Mouse (Mus musculus) MEL (cell line): Measurements from ENCODE around the gene Kpna3. TPM values are rescaled to one million over a fixed set of nuclear protein-coding genes. Genes with fewer than 3 reads are reported as not detected.
A peak's percentile ranks its signal among the peaks of the same experiment; 100 is the strongest.

Experiments used
- DNase-seq: peaks from one replicate; pipeline ENCODE4 v3.0.0; 2011; ENCODE audit warnings: low read depth, low spot score
- H3K27ac ChIP-seq: 2 replicates; pipeline ENCODE4 v1.5.1; 2012; ENCODE audit warnings: low read depth, mild to moderate bottlenecking, control low read depth, low read length, moderate library complexity; ENCODE audit not compliant: control insufficient read depth
- H3K27me3 ChIP-seq, 2 experiments: fragments of 150-350 bp in 1 of 2; sonication (generic) in 1 of 2; 2 replicates each; pipeline ENCODE4 v1.6.1; 2012; ENCODE audit warnings: low read length in 2 of 2, mild to moderate bottlenecking in 2 of 2, improper control_type of control experiment in 1 of 2, moderate library complexity in 1 of 2; ENCODE audit not compliant: insufficient read depth in 2 of 2, control insufficient read depth in 1 of 2
- H3K36me3 ChIP-seq, 2 experiments: 2 replicates each; pipeline ENCODE4 v1.6.1; 2012 to 2014; ENCODE audit warnings: low read length in 2 of 2, improper control_type of control experiment in 1 of 2, inconsistent platforms in 1 of 2, mild to moderate bottlenecking in 1 of 2; ENCODE audit not compliant: insufficient read depth in 2 of 2, control insufficient read depth in 1 of 2
- H3K4me1 ChIP-seq, 2 experiments: fragments of 150-350 bp in 1 of 2; sonication (generic) in 1 of 2; 2 replicates each; pipeline ENCODE4 v1.6.1; 2012; ENCODE audit warnings: low read length in 2 of 2, improper control_type of control experiment in 1 of 2, mild to moderate bottlenecking in 1 of 2; ENCODE audit not compliant: insufficient read depth in 2 of 2, control insufficient read depth in 1 of 2
- H3K4me3 ChIP-seq, 2 experiments: fragments of 150-350 bp in 1 of 2; sonication (generic) in 1 of 2; 2 replicates each; pipeline ENCODE4 v1.5.1; 2012; ENCODE audit warnings: low read depth in 2 of 2, low read length in 2 of 2, mild to moderate bottlenecking in 2 of 2, moderate library complexity in 2 of 2, control low read depth in 1 of 2, improper control_type of control experiment in 1 of 2; ENCODE audit not compliant: control insufficient read depth in 1 of 2, insufficient read depth in 1 of 2
- H3K79me2 ChIP-seq: 2 replicates; pipeline ENCODE4 v1.6.1; 2012; ENCODE audit warnings: mild to moderate bottlenecking, low read length, moderate library complexity; ENCODE audit not compliant: control insufficient read depth, poor library complexity, insufficient read depth
- H3K9ac ChIP-seq: 2 replicates; pipeline ENCODE4 v1.6.1; 2012; ENCODE audit warnings: low read depth, mild to moderate bottlenecking, control low read depth, low read length, moderate library complexity; ENCODE audit not compliant: control insufficient read depth, poor library complexity, severe bottlenecking
- H3K9me3 ChIP-seq: fragments of 150-350 bp; sonication (generic); replicated peaks from 2 replicates; pipeline ENCODE4 v1.6.1; 2012; ENCODE audit warnings: mild to moderate bottlenecking, low read length, improper control_type of control experiment, moderate library complexity; ENCODE audit not compliant: insufficient read depth
- BHLHE40 ChIP-seq: IDR thresholded peaks from 2 replicates; pipeline ENCODE4 v1.6.1; 2012; ENCODE audit warnings: low read depth, mild to moderate bottlenecking, inconsistent platforms, low read length, improper control_type of control experiment, borderline replicate concordance
- CHD1 ChIP-seq: IDR thresholded peaks from 2 replicates; pipeline ENCODE4 v1.6.1; 2012; ENCODE audit warnings: low read depth, mild to moderate bottlenecking, inconsistent platforms, low read length, improper control_type of control experiment
- CHD2 ChIP-seq: IDR thresholded peaks from 2 replicates; pipeline ENCODE4 v1.6.1; 2011; ENCODE audit warnings: low read length, improper control_type of control experiment
- CTCF ChIP-seq, 3 experiments: IDR thresholded peaks in 2 of 3; conservative IDR thresholded peaks in 1 of 3; 2 replicates each; pipeline ENCODE4 v1.5.1; 2011 to 2012; ENCODE audit warnings: low read length in 3 of 3, low read depth in 2 of 3, mild to moderate bottlenecking in 2 of 3, improper control_type of control experiment in 1 of 3, inconsistent platforms in 1 of 3, mixed read lengths in 1 of 3, moderate library complexity in 1 of 3; ENCODE audit not compliant: control insufficient read depth in 1 of 3, insufficient read depth in 1 of 3, poor library complexity in 1 of 3, severe bottlenecking in 1 of 3
- EP300 ChIP-seq, 2 experiments: IDR thresholded peaks; 2 replicates each; pipeline ENCODE4 v1.6.1; 2011; ENCODE audit warnings: improper control_type of control experiment in 2 of 2, low read length in 2 of 2, low read depth in 1 of 2, mild to moderate bottlenecking in 1 of 2
- ETS1 ChIP-seq: IDR thresholded peaks from 2 replicates; pipeline ENCODE4 v1.6.1; 2012; ENCODE audit warnings: low read depth, mild to moderate bottlenecking, inconsistent platforms, low read length, improper control_type of control experiment, moderate library complexity
- HCFC1 ChIP-seq: IDR thresholded peaks from 2 replicates; pipeline ENCODE4 v1.6.1; 2012; ENCODE audit warnings: low read depth, mild to moderate bottlenecking, inconsistent platforms, low read length, improper control_type of control experiment, moderate library complexity
- JUND ChIP-seq: IDR thresholded peaks from 2 replicates; pipeline ENCODE4 v1.6.1; 2011; ENCODE audit warnings: low read depth, mild to moderate bottlenecking, improper control_type of control experiment, low read length
- MAFK ChIP-seq: IDR thresholded peaks from 2 replicates; pipeline ENCODE4 v1.6.1; 2011; ENCODE audit warnings: low read depth, mild to moderate bottlenecking, low read length, improper control_type of control experiment, borderline replicate concordance
- MAZ ChIP-seq: IDR thresholded peaks from 2 replicates; pipeline ENCODE4 v1.6.1; 2012; ENCODE audit warnings: low read depth, mild to moderate bottlenecking, inconsistent platforms, low read length, improper control_type of control experiment
- NELFE ChIP-seq: IDR thresholded peaks from 2 replicates; pipeline ENCODE4 v1.6.1; 2011; ENCODE audit warnings: low read depth, low read length, improper control_type of control experiment
- NRF1 ChIP-seq: IDR thresholded peaks from 2 replicates; pipeline ENCODE4 v1.6.1; 2014; ENCODE audit warnings: low read depth, mild to moderate bottlenecking, inconsistent platforms, low read length, improper control_type of control experiment, moderate library complexity; ENCODE audit not compliant: poor library complexity, insufficient read depth, severe bottlenecking
- POLR2A ChIP-seq, 2 experiments: IDR thresholded peaks; 2 replicates each; pipeline ENCODE4 v1.6.1; 2011 to 2012; ENCODE audit warnings: low read length in 2 of 2, mild to moderate bottlenecking in 2 of 2, control low read depth in 1 of 2, improper control_type of control experiment in 1 of 2, low read depth in 1 of 2, moderate library complexity in 1 of 2; ENCODE audit not compliant: control insufficient read depth in 1 of 2, insufficient read depth in 1 of 2, poor library complexity in 1 of 2
- POLR2AphosphoS2 ChIP-seq: IDR thresholded peaks from 2 replicates; pipeline ENCODE4 v1.6.1; 2011; ENCODE audit warnings: low read length, improper control_type of control experiment
- RAD21 ChIP-seq: IDR thresholded peaks from 2 replicates; pipeline ENCODE4 v1.6.1; 2011; ENCODE audit warnings: mild to moderate bottlenecking, low read depth, low read length, improper control_type of control experiment
- RCOR1 ChIP-seq: IDR thresholded peaks from 2 replicates; pipeline ENCODE4 v1.6.1; 2012; ENCODE audit warnings: low read depth, mild to moderate bottlenecking, inconsistent platforms, low read length, improper control_type of control experiment
- SIN3A ChIP-seq: IDR thresholded peaks from 2 replicates; pipeline ENCODE4 v1.6.1; 2012; ENCODE audit warnings: low read length, improper control_type of control experiment, inconsistent platforms
- SMC3 ChIP-seq: IDR thresholded peaks from 2 replicates; pipeline ENCODE4 v1.6.1; 2011; ENCODE audit warnings: low read depth, low read length, improper control_type of control experiment
- TAL1 ChIP-seq: IDR thresholded peaks from 2 replicates; pipeline ENCODE4 v1.6.1; 2012; ENCODE audit warnings: mild to moderate bottlenecking, inconsistent platforms, low read length, moderate library complexity, mixed read lengths
- TBP ChIP-seq: IDR thresholded peaks from 2 replicates; pipeline ENCODE4 v1.8.0; 2011; ENCODE audit warnings: low read depth, low read length, improper control_type of control experiment
- ZC3H11A ChIP-seq: IDR thresholded peaks from 2 replicates; pipeline ENCODE4 v1.6.1; 2012; ENCODE audit warnings: low read depth, mild to moderate bottlenecking, inconsistent platforms, low read length, improper control_type of control experiment
- ZMIZ1 ChIP-seq: IDR thresholded peaks from 2 replicates; pipeline ENCODE4 v1.6.1; 2012; ENCODE audit warnings: low read depth, mild to moderate bottlenecking, inconsistent platforms, low read length, improper control_type of control experiment, moderate library complexity
- polyA plus RNA-seq, 2 experiments: library from polyadenylated mRNA; stranded (reverse) in 1 of 2; unstranded in 1 of 2; fragments of >175 nt in 1 of 2; fragments of >200 nt in 1 of 2; gene quantifications; 2 replicates each; pipeline versions ENCODE4 v1.2.1 to v1.2.4; 2012; ENCODE audit warnings: low replicate concordance in 2 of 2, low read depth in 1 of 2; ENCODE audit not compliant: insufficient read length in 2 of 2, insufficient read depth in 1 of 2, missing spikeins in 1 of 2
- total RNA-seq: library from RNA; depleted of rRNA; stranded (reverse); fragments of 300-350 nt; gene quantifications from 2 replicates; pipeline ENCODE4 v1.2.3, GENCODE M21; 2012

The Kpna3 gene
- total and polyA plus RNA-seq, 3 experiments, result 22.7 to 309 (median 51.3) TPM

- Histone ChIP-seq H3K4me3 (no peak overlapping the region), H3K27me3 (no peaks in the 10 kb centered on the region), H3K4me1 (no peaks in the 10 kb centered on the region), H3K9me3 (no peaks in the 10 kb centered on the region), H3K9ac (no peak overlapping the region), H3K79me2 (no peaks in the 10 kb centered on the region)
- no peak for DNase-seq
- peak; percentile 28 for TF ChIP-seq RAD21
- peak; percentile 24; the same call in 1 of the 2 replicates for TF ChIP-seq SMC3
- TF ChIP-seq ETS1, result no peak
- TF ChIP-seq CTCF (IDR thresholded peaks at IDR 0.05 in 2 of 3, conservative IDR thresholded peaks at IDR 0.05 in 1 of 3; ENCODE audit: control insufficient read depth in 1 of 3, insufficient read depth in 1 of 3, low read depth in 2 of 3, low read length in 3 of 3, poor library complexity in 1 of 3, severe bottlenecking in 1 of 3), result peak in 2 of 3 experiments; percentile 21 to 26; a peak in 3 of 6 replicates
- TF ChIP-seq, all 39 proteins: peak for 3
- no peak overlapping the region for H3K27ac ChIP-seq
- H3K36me3 ChIP-seq, result no peaks in the 10 kb centered on the region
These were observed 92.6 kb downstream of the Kpna3 start for GRCm38 (mm10) chr14:61346827-61347698.

GRCm38 (mm10) chr14:61344590-61344989 is 95.1 kb downstream of the Kpna3 start:
- Histone ChIP-seq H3K4me1 (no peaks in the 10 kb centered on the region), H3K9me3 (no peaks in the 10 kb centered on the region), H3K79me2 (no peaks in the 10 kb centered on the region), H3K36me3 (no peaks in the 10 kb centered on the region), H3K27ac (no peak overlapping the region), H3K9ac (no peak overlapping the region), H3K4me3 (no peak overlapping the region), H3K27me3 (no peaks in the 10 kb centered on the region)
- TF ChIP-seq TBP, result no peak
- no peak for TF ChIP-seq ZC3H11A
- TF ChIP-seq RAD21, result no peak
- no peak for TF ChIP-seq RCOR1
- TF ChIP-seq NELFE, result no peak
- no peak for TF ChIP-seq SIN3A
- DNase-seq, result no peak

GRCm38 (mm10) chr14:61339381-61339780 is 100.3 kb downstream of the Kpna3 start:
- TF ChIP-seq HCFC1 (no peak), TAL1 (no peak), ZC3H11A (no peak), JUND (no peak), TBP (no peak), CHD1 (no peak), ZMIZ1 (no peak), BHLHE40 (no peak), MAFK (no peak), EP300 (IDR thresholded peaks at IDR 0.05; ENCODE audit: low read depth in 1 of 2, low read length in 2 of 2) (no peak), SMC3 (no peak), POLR2AphosphoS2 (no peak), POLR2A (IDR thresholded peaks at IDR 0.05; ENCODE audit: control insufficient read depth in 1 of 2, insufficient read depth in 1 of 2, low read depth in 1 of 2, low read length in 2 of 2, poor library complexity in 1 of 2) (no peak), CHD2 (no peak), SIN3A (no peak), NRF1 (no peak), MAZ (no peak)
- Histone ChIP-seq H3K27me3 (no peaks in the 10 kb centered on the region), H3K9ac (no peak overlapping the region), H3K4me3 (no peak overlapping the region), H3K36me3 (no peaks in the 10 kb centered on the region), H3K4me1 (no peaks in the 10 kb centered on the region), H3K79me2 (no peaks in the 10 kb centered on the region), H3K27ac (no peak overlapping the region), H3K9me3 (no peaks in the 10 kb centered on the region)
- DNase-seq, result no peak
